Comparison of ENCODE assay signal across 25 mouse cellular contexts in the genomic region with DNA sequence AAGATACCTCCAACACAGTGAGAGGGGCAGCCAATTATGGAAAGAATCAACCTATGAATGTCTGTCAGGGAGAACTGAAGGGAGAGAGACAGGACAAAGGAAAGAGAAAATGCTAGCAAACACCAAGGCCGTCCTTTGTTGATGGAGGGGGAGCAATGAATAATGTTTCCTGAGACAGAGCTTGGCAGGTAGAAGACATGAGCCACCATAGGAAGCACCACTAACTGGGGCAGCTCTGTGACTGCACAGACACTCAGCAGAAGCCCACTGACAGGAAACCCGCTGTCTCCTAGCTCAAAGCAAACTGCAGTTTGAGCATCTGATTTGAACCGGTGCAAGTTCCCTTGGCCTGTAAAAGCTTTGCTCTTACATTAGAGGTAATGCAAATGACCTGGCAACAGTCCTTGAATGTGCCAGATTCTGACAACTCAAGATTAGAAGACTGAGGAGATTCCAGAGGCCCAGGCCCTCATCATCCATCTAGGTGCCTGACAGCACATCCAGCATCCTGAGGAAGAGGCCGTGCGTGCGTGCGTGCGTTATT.
DNase-seq lines count a peak whose midpoint lies in the region; ATAC-seq lines count a peak whose summit lies in the region.
"Had no signal": no experiment of that assay in that cellular context is flagged by ENCODE, and none has a peak within 500 bp of the region (broad histone marks: within the 10 kb centered on the region; RNA-seq: fewer than 3 reads in every experiment).

No protein-coding gene starts in this region.

- no peak for ATAC-seq in midbrain, embryonic 12.5 days (ENCODE audit: low FRiP score, low read depth)
- no peak for ATAC-seq in midbrain, embryonic 11.5 days (ENCODE audit: low FRiP score)
- no peak for ATAC-seq in forebrain, embryonic 14.5 days
- ATAC-seq in hindbrain, embryonic 13.5 days (ENCODE audit: low FRiP score), result peak; percentile 43; the same call in 1 of the 2 replicates
- peak; percentile 61; the same call in 1 of the 2 replicates for ATAC-seq in midbrain, embryonic 16.5 days
- ATAC-seq: inflammation-experienced regulatory T-cells, adult 6 months had no signal

- no peaks in the 10 kb centered on the region for H3K27me3 ChIP-seq in midbrain, embryonic 12.5 days
- no peaks in the 10 kb centered on the region for H3K27me3 ChIP-seq in midbrain, embryonic 11.5 days (ENCODE audit: control insufficient read depth, insufficient read depth, low read length)
- H3K27me3 ChIP-seq in forebrain, embryonic 14.5 days (replicated peaks; ENCODE audit: control insufficient read depth, insufficient read depth, low read length), result no peaks in the 10 kb centered on the region
- H3K27me3 ChIP-seq in hindbrain, embryonic 13.5 days, result no peaks in the 10 kb centered on the region
- H3K27me3 ChIP-seq in midbrain, embryonic 16.5 days (ENCODE audit: control insufficient read depth, insufficient read depth, low read depth, low read length), result no peaks in the 10 kb centered on the region
- H3K27me3 ChIP-seq: megakaryocyte, embryonic 14.5 days; stomach, embryonic 15.5 days had no signal

- no peaks in the 10 kb centered on the region for H3K9me3 ChIP-seq in midbrain, embryonic 12.5 days
- no peaks in the 10 kb centered on the region for H3K9me3 ChIP-seq in midbrain, embryonic 11.5 days (ENCODE audit: control insufficient read depth, low read length)
- no peaks in the 10 kb centered on the region for H3K9me3 ChIP-seq in forebrain, embryonic 14.5 days (replicated peaks; ENCODE audit: control insufficient read depth, low read length)
- H3K9me3 ChIP-seq in hindbrain, embryonic 13.5 days, result no peaks in the 10 kb centered on the region
- H3K9me3 ChIP-seq in midbrain, embryonic 16.5 days (replicated peaks; ENCODE audit: control insufficient read depth, low read length, poor library complexity, severe bottlenecking), result no peaks in the 10 kb centered on the region
- H3K9me3 ChIP-seq: limb, embryonic 10.5 days; megakaryocyte, embryonic 14.5 days; stomach, embryonic 15.5 days had no signal

- 85% methylated on average over 8 of the region's 8 CpGs for WGBS in midbrain, embryonic 12.5 days
- 91% methylated on average over 8 of the region's 8 CpGs for WGBS in midbrain, embryonic 11.5 days
- WGBS in forebrain, embryonic 14.5 days, result 40% methylated on average over 8 of the region's 8 CpGs
- WGBS in hindbrain, embryonic 13.5 days, result 42% methylated on average over 8 of the region's 8 CpGs
- WGBS in midbrain, embryonic 16.5 days, result 43% methylated on average over 8 of the region's 8 CpGs

- no peak overlapping the region for H3K4me3 ChIP-seq in midbrain, embryonic 12.5 days
- no peak overlapping the region for H3K4me3 ChIP-seq in midbrain, embryonic 11.5 days (ENCODE audit: low read depth, low read length)
- no peak overlapping the region for H3K4me3 ChIP-seq in forebrain, embryonic 14.5 days (ENCODE audit: low read depth, low read length)
- no peak overlapping the region for H3K4me3 ChIP-seq in hindbrain, embryonic 13.5 days
- H3K4me3 ChIP-seq in midbrain, embryonic 16.5 days (ENCODE audit: low read depth, low read length), result no peak overlapping the region
- H3K4me3 ChIP-seq: erythroblast, embryonic 14.5 days; left cerebral cortex, adult 2 months; limb, embryonic 10.5 days; megakaryocyte, embryonic 14.5 days; myocyte; stomach, embryonic 15.5 days had no signal

- no peak overlapping the region for H3K9ac ChIP-seq in midbrain, embryonic 12.5 days (replicated peaks)
- H3K9ac ChIP-seq in midbrain, embryonic 11.5 days (ENCODE audit: low read length), result no peak overlapping the region
- peak overlapping the region; percentile 35 for H3K9ac ChIP-seq in forebrain, embryonic 14.5 days (ENCODE audit: low read length)
- H3K9ac ChIP-seq in hindbrain, embryonic 13.5 days, result 0 out of 2 replicates have a peak overlapping the region, but pooled peaks have one; percentile 13
- no peak overlapping the region for H3K9ac ChIP-seq in midbrain, embryonic 16.5 days (ENCODE audit: low read depth, low read length)
- H3K9ac ChIP-seq: stomach, embryonic 15.5 days had no signal

- 0 out of 2 replicates have a peak overlapping the region, but pooled peaks have one; percentile 10 for H3K27ac ChIP-seq in midbrain, embryonic 12.5 days (replicated peaks)
- no peak overlapping the region for H3K27ac ChIP-seq in midbrain, embryonic 11.5 days (ENCODE audit: low read depth, low read length)
- H3K27ac ChIP-seq in forebrain, embryonic 14.5 days (ENCODE audit: low read depth, low read length), result peak overlapping the region; percentile 23; the same call in 1 of the 2 replicates
- H3K27ac ChIP-seq in hindbrain, embryonic 13.5 days, result peak overlapping the region; percentile 80
- H3K27ac ChIP-seq in midbrain, embryonic 16.5 days (ENCODE audit: low read length), result peak overlapping the region; percentile 48; the same call in 1 of the 2 replicates
- H3K27ac ChIP-seq: left cerebral cortex, adult 2 months; limb, embryonic 10.5 days; stomach, embryonic 15.5 days had no signal

- no peak overlapping the region for H3K4me2 ChIP-seq in midbrain, embryonic 12.5 days (replicated peaks)
- no peak overlapping the region for H3K4me2 ChIP-seq in midbrain, embryonic 11.5 days
- H3K4me2 ChIP-seq in forebrain, embryonic 14.5 days (ENCODE audit: low read length), result no peak overlapping the region
- H3K4me2 ChIP-seq in hindbrain, embryonic 13.5 days, result no peak overlapping the region
- no peak overlapping the region for H3K4me2 ChIP-seq in midbrain, embryonic 16.5 days (ENCODE audit: low read length)
- H3K4me2 ChIP-seq: heart, embryonic 11.5 days; liver, embryonic 11.5 days; stomach, embryonic 15.5 days had no signal

- no peaks in the 10 kb centered on the region for H3K36me3 ChIP-seq in midbrain, embryonic 12.5 days
- no peaks in the 10 kb centered on the region for H3K36me3 ChIP-seq in midbrain, embryonic 11.5 days (ENCODE audit: control insufficient read depth, insufficient read depth, low read length)
- no peaks in the 10 kb centered on the region for H3K36me3 ChIP-seq in forebrain, embryonic 14.5 days (ENCODE audit: control insufficient read depth, insufficient read depth, low read length)
- H3K36me3 ChIP-seq in hindbrain, embryonic 13.5 days, result no peaks in the 10 kb centered on the region
- H3K36me3 ChIP-seq in midbrain, embryonic 16.5 days (ENCODE audit: control insufficient read depth, insufficient read depth, low read length), result no peaks in the 10 kb centered on the region
- H3K36me3 ChIP-seq: stomach, embryonic 15.5 days had no signal

- DNase-seq in midbrain, embryonic 11.5 days (ENCODE audit: low spot score, missing footprints), result no peak
- DNase-seq in forebrain, embryonic 14.5 days (ENCODE audit: low spot score), result peak; percentile 56
- DNase-seq in layer of hippocampus, adult 18-20 months (ENCODE audit: low spot score in 2 of 2), result no peak
- DNase-seq in liver, result no peak
- DNase-seq: adrenal gland, adult 2 months; cerebellum, adult 9-11 months; gastrocnemius, postnatal 36 days; heart, postnatal 10 days; kidney, adult 8-10 months; kidney, postnatal 14 days; lung, adult 18-20 months; retina, postnatal 1 day; thymus, adult 18-20 months had no signal

- H3K4me1 ChIP-seq in midbrain, embryonic 12.5 days, result peaks cover 3% of the 10 kb centered on the region; the same call in 1 of the 2 replicates
- H3K4me1 ChIP-seq in midbrain, embryonic 11.5 days (ENCODE audit: control insufficient read depth, insufficient read depth, low read length), result no peaks in the 10 kb centered on the region
- H3K4me1 ChIP-seq in forebrain, embryonic 14.5 days (ENCODE audit: control insufficient read depth, insufficient read depth, low read length), result peaks cover 14% of the 10 kb centered on the region
- H3K4me1 ChIP-seq in hindbrain, embryonic 13.5 days (replicated peaks), result peaks cover 27% of the 10 kb centered on the region
- H3K4me1 ChIP-seq in midbrain, embryonic 16.5 days (ENCODE audit: control insufficient read depth, insufficient read depth, low read length), result peaks cover 6% of the 10 kb centered on the region
- H3K4me1 ChIP-seq: megakaryocyte, embryonic 14.5 days; stomach, embryonic 15.5 days had no signal

Comparison
In these comparisons a context has a peak if more than half of its experiments do, and no peak if none do; other contexts are left out.
1. ATAC-seq: peak in hindbrain, embryonic 13.5 days (single experiment) and midbrain, embryonic 16.5 days (single experiment); none in midbrain, embryonic 12.5 days (single experiment), midbrain, embryonic 11.5 days (single experiment) and forebrain, embryonic 14.5 days (single experiment).
2. H3K9ac ChIP-seq: peak in forebrain, embryonic 14.5 days (single experiment) and hindbrain, embryonic 13.5 days (single experiment); none in midbrain, embryonic 12.5 days (single experiment), midbrain, embryonic 11.5 days (single experiment) and midbrain, embryonic 16.5 days (single experiment).